In the genomic region with DNA sequence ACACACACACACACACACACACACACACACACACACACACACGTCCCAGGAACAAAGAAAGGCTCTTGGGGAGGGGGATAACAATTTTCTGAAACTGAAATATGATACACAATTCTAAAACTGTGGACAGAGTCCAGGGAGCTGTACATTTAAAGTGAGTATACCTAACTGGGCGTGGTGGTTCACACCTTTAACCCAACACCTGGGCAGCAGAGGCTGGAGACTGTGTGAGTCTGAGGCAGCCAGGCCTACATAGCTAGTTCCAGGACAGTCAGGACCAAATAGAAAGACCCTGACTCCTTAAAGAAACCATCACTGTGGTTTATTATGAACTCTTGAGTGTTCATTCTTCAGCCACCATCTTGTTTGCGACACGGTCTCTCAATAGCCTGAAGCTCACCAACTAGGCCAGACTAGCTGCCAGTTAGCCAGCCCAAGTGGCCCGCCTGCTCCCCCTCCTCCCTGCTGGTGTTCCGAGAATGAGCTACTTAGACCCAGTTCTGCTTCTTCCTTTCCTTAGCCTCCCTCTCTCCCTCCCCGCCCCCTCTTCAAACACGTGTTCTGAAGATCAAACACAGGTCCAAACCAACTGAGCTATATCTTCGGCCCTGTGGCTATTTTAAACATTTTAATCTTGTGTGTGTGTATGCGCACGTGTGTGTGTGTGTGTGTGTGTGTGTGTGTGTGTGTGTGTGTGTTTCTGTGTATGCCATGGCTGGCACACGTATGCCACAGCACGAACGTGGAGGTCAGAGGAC, we compare ENCODE assay signal across 28 mouse cellular contexts. TPM values are rescaled to one million over a fixed set of nuclear protein-coding genes. Genes with fewer than 3 reads are reported as not detected.
A peak's percentile ranks its signal among the peaks of the same experiment; 100 is the strongest.
DNase-seq lines count a peak whose midpoint lies in the region; ATAC-seq and TF ChIP-seq lines count a peak whose summit lies in the region.
"Had no signal": no experiment of that assay in that cellular context is flagged by ENCODE, and none has a peak within 500 bp of the region (broad histone marks: within the 10 kb centered on the region; RNA-seq: fewer than 3 reads in every experiment).

No protein-coding gene starts in this region.

- H3K4me2 ChIP-seq in kidney, embryonic 15.5 days, result no peak overlapping the region
- no peak overlapping the region for H3K4me2 ChIP-seq in stomach, postnatal 0 days (replicated peaks; ENCODE audit: low read depth)
- H3K4me2 ChIP-seq: embryonic facial prominence, embryonic 13.5 days; embryonic facial prominence, embryonic 15.5 days; forebrain, embryonic 12.5 days had no signal

- H3K27me3 ChIP-seq in kidney, embryonic 15.5 days, result no peaks in the 10 kb centered on the region
- H3K27me3 ChIP-seq in kidney, adult 2 months (replicated peaks; ENCODE audit: control insufficient read depth, insufficient read depth, low read length), result no peaks in the 10 kb centered on the region
- H3K27me3 ChIP-seq in stomach, postnatal 0 days (ENCODE audit: control insufficient read depth, insufficient read depth, low read length), result no peaks in the 10 kb centered on the region
- H3K27me3 ChIP-seq: CH12.LX; embryonic facial prominence, embryonic 13.5 days; embryonic facial prominence, embryonic 15.5 days; Patski had no signal

- H3K9me3 ChIP-seq in kidney, embryonic 15.5 days (replicated peaks), result no peaks in the 10 kb centered on the region
- H3K9me3 ChIP-seq in stomach, postnatal 0 days (ENCODE audit: control insufficient read depth, low read length), result no peaks in the 10 kb centered on the region
- H3K9me3 ChIP-seq: embryonic facial prominence, embryonic 13.5 days; embryonic facial prominence, embryonic 15.5 days; forebrain, embryonic 10.5 days; forebrain, embryonic 12.5 days; G1E had no signal

- peaks cover 70% of the 10 kb centered on the region for H3K4me1 ChIP-seq in kidney, embryonic 15.5 days
- no peaks in the 10 kb centered on the region for H3K4me1 ChIP-seq in kidney, adult 2 months (ENCODE audit: control insufficient read depth, insufficient read depth, low read length)
- peaks cover 7% of the 10 kb centered on the region; the same call in 1 of the 2 replicates for H3K4me1 ChIP-seq in stomach, postnatal 0 days (replicated peaks; ENCODE audit: control insufficient read depth, insufficient read depth)

- H3K4me3 ChIP-seq in kidney, embryonic 15.5 days (replicated peaks), result no peak overlapping the region
- H3K4me3 ChIP-seq in kidney, adult 2 months (ENCODE audit: insufficient read depth, low read depth, low read length), result no peak overlapping the region
- H3K4me3 ChIP-seq in stomach, postnatal 0 days (ENCODE audit: low read depth, low read length), result no peak overlapping the region
- H3K4me3 ChIP-seq: embryonic facial prominence, embryonic 13.5 days; embryonic facial prominence, embryonic 15.5 days; erythroblast, embryonic 14.5 days; forebrain, embryonic 10.5 days; forebrain, embryonic 12.5 days had no signal

- no peaks in the 10 kb centered on the region for H3K36me3 ChIP-seq in kidney, embryonic 15.5 days
- H3K36me3 ChIP-seq in kidney, adult 2 months (ENCODE audit: control insufficient read depth, insufficient read depth, low read length), result no peaks in the 10 kb centered on the region
- no peaks in the 10 kb centered on the region for H3K36me3 ChIP-seq in stomach, postnatal 0 days (ENCODE audit: control insufficient read depth, insufficient read depth, low read length)
- H3K36me3 ChIP-seq: forebrain, embryonic 12.5 days had no signal

- ATAC-seq in kidney, embryonic 15.5 days (replicated peaks; ENCODE audit: low FRiP score), result no peak
- peak; percentile 58 for ATAC-seq in stomach, postnatal 0 days (ENCODE audit: low FRiP score, low TSS enrichment)
- ATAC-seq: activated CD4-positive, CD25-positive, alpha-beta regulatory T cell, adult 4 months; CD4-positive, CD25-positive, alpha-beta regulatory T cell, adult 4 months; forebrain, embryonic 14.5 days; Patski had no signal

- H3K27ac ChIP-seq in kidney, embryonic 15.5 days, result peak overlapping the region; percentile 20; the same call in 1 of the 2 replicates
- no peak overlapping the region for H3K27ac ChIP-seq in kidney, adult 2 months (ENCODE audit: insufficient read depth, low read depth, low read length)
- no peak overlapping the region for H3K27ac ChIP-seq in stomach, postnatal 0 days (replicated peaks)
- H3K27ac ChIP-seq: embryonic facial prominence, embryonic 13.5 days; embryonic facial prominence, embryonic 15.5 days; forebrain, embryonic 10.5 days; forebrain, embryonic 12.5 days had no signal

- 76% methylated on average over 14 of the region's 14 CpGs for WGBS in kidney, embryonic 15.5 days
- WGBS in kidney, adult 2 months, result 92% methylated on average over 14 of the region's 14 CpGs
- 71% methylated on average over 14 of the region's 14 CpGs for WGBS in large intestine, adult 2 months
- WGBS in stomach, postnatal 0 days, result 64% methylated on average over 14 of the region's 14 CpGs

- DNase-seq in kidney, adult 2 months, result no peak
- DNase-seq in lung, postnatal 36 days, result peak; percentile 32
- no peak for DNase-seq in lung, postnatal 14 days
- DNase-seq in large intestine, adult 2 months (ENCODE audit: low read depth, low spot score), result peak; percentile 8
- DNase-seq in stomach, postnatal 0 days (ENCODE audit: low spot score), result peak; percentile 70
- no peak for DNase-seq in frontal cortex, postnatal 14 days (ENCODE audit: low spot score in 2 of 2)
- DNase-seq: adrenal gland, adult 8-10 months; adrenal gland, postnatal 14 days; adrenal gland, postnatal 36 days; B cell, adult 2 months; cerebellum, adult 11-12 months; cerebellum, adult 2 months; cerebellum, adult 9-11 months; cerebellum, postnatal 14 days; cerebellum, postnatal 36 days; embryo, embryonic 11 days had no signal

- no peak for TF ChIP-seq CTCF in kidney, adult 2 months (conservative IDR thresholded peaks at IDR 0.05; ENCODE audit: insufficient read depth, insufficient read length, low read depth, low read length)
- no peak for TF ChIP-seq CTCF in stomach, postnatal 0 days (IDR thresholded peaks at IDR 0.05; ENCODE audit: low read depth)

- no peak for TF ChIP-seq POLR2A in kidney, adult 2 months (IDR thresholded peaks at IDR 0.05; ENCODE audit: low read depth, low read length)

- no peak overlapping the region for H3K9ac ChIP-seq in kidney, embryonic 15.5 days
- H3K9ac ChIP-seq in stomach, postnatal 0 days (ENCODE audit: low read length), result no peak overlapping the region
- H3K9ac ChIP-seq: embryonic facial prominence, embryonic 13.5 days; embryonic facial prominence, embryonic 15.5 days; forebrain, embryonic 12.5 days had no signal

- TF ChIP-seq EP300 in stomach, postnatal 0 days (optimal IDR thresholded peaks at IDR 0.05), result no peak

RNA-seq across cellular contexts. Expression of a gene that starts 40.2 kb away (rescaled TPM):
- polyA plus RNA-seq in kidney, embryonic 15.5 days (2015; fragmentation: Nextera tagmentation; extraction: Ambion mirVana), result 6.3 and 6.7 TPM in 2 replicates
- polyA plus RNA-seq in kidney, adult 2 months (2012; rRNA removed), result 43.0 and 56.4 TPM in 2 replicates
- 32.5 and 32.9 TPM in 2 replicates for polyA plus RNA-seq in large intestine, adult 2 months (2012; rRNA removed)
- polyA plus RNA-seq in stomach, postnatal 0 days (2015; fragmentation: Nextera tagmentation; extraction: Ambion mirVana), result 2.2 and 2.9 TPM in 2 replicates

RNA-seq across cellular contexts. Expression of a gene that starts 59.5 kb away (rescaled TPM):
- polyA plus RNA-seq in kidney, embryonic 15.5 days (2015; fragmentation: Nextera tagmentation; extraction: Ambion mirVana), result 48.9 and 53.3 TPM in 2 replicates
- 10.9 and 16.3 TPM in 2 replicates for polyA plus RNA-seq in kidney, adult 2 months (2012; rRNA removed)
- 10.9 and 11.6 TPM in 2 replicates for polyA plus RNA-seq in large intestine, adult 2 months (2012; rRNA removed)
- 28.8 and 30.4 TPM in 2 replicates for polyA plus RNA-seq in stomach, postnatal 0 days (2015; fragmentation: Nextera tagmentation; extraction: Ambion mirVana)

RNA-seq across cellular contexts. Expression of a gene that starts 59.6 kb away (rescaled TPM):
- polyA plus RNA-seq in kidney, embryonic 15.5 days (2015; fragmentation: Nextera tagmentation; extraction: Ambion mirVana), result 18.9 and 19.9 TPM in 2 replicates
- 12.6 and 13.3 TPM in 2 replicates for polyA plus RNA-seq in kidney, adult 2 months (2012; rRNA removed)
- 8.3 and 8.5 TPM in 2 replicates for polyA plus RNA-seq in large intestine, adult 2 months (2012; rRNA removed)
- 6.0 and 6.1 TPM in 2 replicates for polyA plus RNA-seq in stomach, postnatal 0 days (2015; fragmentation: Nextera tagmentation; extraction: Ambion mirVana)

Comparison
In these comparisons a context has a peak if more than half of its experiments do, and no peak if none do; other contexts are left out.
1. DNase-seq: peak in lung, postnatal 36 days (single experiment), large intestine, adult 2 months (single experiment) and stomach, postnatal 0 days (single experiment); none in kidney, adult 2 months (single experiment), lung, postnatal 14 days (single experiment) and frontal cortex, postnatal 14 days (0 of 2).